Mouse (Mus musculus) lung, embryonic 14.5 days (tissue): ENCODE data around the gene Gm17018. TPM values are rescaled to one million over a fixed set of nuclear protein-coding genes. Genes with fewer than 3 reads are reported as not detected.

Experiments
- ATAC-seq: fragments of 200-750 bp; cut with Nextera tagmentation; 2 replicates; pipeline ENCODE4 v1.8.0; 2017; ENCODE audit warnings: mild to moderate bottlenecking, moderate TSS enrichment, moderate library complexity; ENCODE audit not compliant: insufficient read depth
- DNase-seq: peaks from one replicate; pipeline ENCODE4 v3.0.0-alpha.2; 2015
- H3K27ac ChIP-seq: fragments of 300-500 bp; sonication (generic); 2 replicates; pipeline ENCODE4 v1.5.1; 2014; ENCODE audit warnings: low read depth, mild to moderate bottlenecking, moderate library complexity
- H3K27me3 ChIP-seq: fragments of 300-500 bp; sonication (generic); 2 replicates; pipeline ENCODE4 v1.6.1; 2014; ENCODE audit warnings: low read length, control low read depth; ENCODE audit not compliant: insufficient read depth
- H3K36me3 ChIP-seq: fragments of 300-500 bp; sonication (generic); 2 replicates; pipeline ENCODE4 v1.6.1; 2014; ENCODE audit warnings: control low read depth; ENCODE audit not compliant: insufficient read depth
- H3K4me1 ChIP-seq: fragments of 300-500 bp; sonication (generic); 2 replicates; pipeline ENCODE4 v1.6.1; 2014; ENCODE audit warnings: antibody characterized with exemption, control low read depth; ENCODE audit not compliant: insufficient read depth
- H3K4me2 ChIP-seq: fragments of 300-500 bp; sonication (generic); 2 replicates; pipeline ENCODE4 v1.6.1; 2014; ENCODE audit warnings: mild to moderate bottlenecking
- H3K4me3 ChIP-seq: fragments of 300-500 bp; sonication (generic); 2 replicates; pipeline ENCODE4 v1.5.1; 2014; ENCODE audit warnings: low read depth, low read length
- H3K9ac ChIP-seq: fragments of 300-500 bp; sonication (generic); 2 replicates; pipeline ENCODE4 v1.6.1; 2014
- H3K9me3 ChIP-seq: fragments of 300-500 bp; sonication (generic); 2 replicates; pipeline ENCODE4 v1.6.1; 2016; ENCODE audit warnings: low read depth, low read length, control low read depth
- CTCF ChIP-seq: IDR thresholded peaks from 2 replicates; pipeline ENCODE4 v1.5.1; 2016; ENCODE audit warnings: antibody characterized with exemption, low read depth
- WGBS: fragments of 180-500 bp; shearing (Covaris S2); extraction: QIAGEN DNeasy Blood & Tissue Kit; methylation state at CpG from one replicate; pipeline ENCODE4 v1.1.7; 2014; 5-methylcytosine and 5-hydroxymethylcytosine counted together
- polyA plus RNA-seq: library from polyadenylated mRNA; unstranded; fragments of >200 nt; fragmentation: Nextera tagmentation; extraction: Ambion mirVana; gene quantifications from 2 replicates; pipeline ENCODE4 v1.2.1, GENCODE M21; 2014

Gene Gm17018
- polyA plus RNA-seq, 1 experiment from 2014 or later = 48.0 TPM

GRCm38 (mm10) chr19:45597106-45597505, 36.7 kb downstream of the Gm17018 start:
- H3K27me3 ChIP-seq = no peaks in the 10 kb centered on the region
- no peaks in the 10 kb centered on the region for H3K4me1 ChIP-seq
- no peak overlapping the region for H3K27ac ChIP-seq
- H3K36me3 ChIP-seq = no peaks in the 10 kb centered on the region
- no peak for TF ChIP-seq CTCF
- 84% methylated on average over 4 of the region's 4 CpGs for WGBS
- no peaks in the 10 kb centered on the region for H3K9me3 ChIP-seq
- H3K4me3 ChIP-seq = no peak overlapping the region
- DNase-seq (no peak), ATAC-seq (no peak)
- H3K9ac ChIP-seq = no peak overlapping the region
- H3K4me2 ChIP-seq = no peak overlapping the region

DNA sequence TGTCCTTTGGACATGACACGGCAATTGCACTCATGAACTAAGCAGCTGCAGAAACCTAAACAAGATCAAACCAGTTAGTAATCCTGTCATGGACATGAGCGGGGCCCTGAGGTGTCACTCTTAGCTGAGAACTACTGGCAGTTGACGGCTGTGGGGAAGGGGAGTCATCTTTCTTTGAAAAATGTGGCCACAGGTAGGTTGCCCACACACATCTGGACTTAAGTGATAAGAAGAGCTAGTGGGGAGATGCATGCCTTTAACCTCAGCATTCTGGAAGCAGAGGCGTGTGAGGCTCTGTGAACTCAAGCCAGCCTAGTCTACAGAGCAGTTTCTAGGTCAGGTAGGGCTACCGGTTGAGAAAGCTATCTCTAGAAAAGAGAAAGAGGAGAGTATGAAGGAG, 42.2 kb downstream of the Gm17018 start:
- Histone ChIP-seq H3K9ac (no peak overlapping the region), H3K27me3 (no peaks in the 10 kb centered on the region), H3K4me1 (no peaks in the 10 kb centered on the region), H3K27ac (no peak overlapping the region), H3K36me3 (no peaks in the 10 kb centered on the region), H3K4me2 (no peak overlapping the region), H3K9me3 (no peaks in the 10 kb centered on the region), H3K4me3 (no peak overlapping the region)
- ATAC-seq (no peak), DNase-seq (no peak)
- 57% methylated on average over 5 of the region's 5 CpGs for WGBS
- no peak for TF ChIP-seq CTCF

GRCm38 (mm10) chr19:45606701-45607100, 46.3 kb downstream of the Gm17018 start:
- H3K9ac ChIP-seq = no peak overlapping the region
- H3K27me3 ChIP-seq = no peaks in the 10 kb centered on the region
- H3K27ac ChIP-seq = no peak overlapping the region
- H3K36me3 ChIP-seq = no peaks in the 10 kb centered on the region
- TF ChIP-seq CTCF = no peak
- H3K4me3 ChIP-seq = no peak overlapping the region
- WGBS = 87% methylated on average over 4 of the region's 4 CpGs
- ATAC-seq (no peak), DNase-seq (no peak)
- no peaks in the 10 kb centered on the region for H3K4me1 ChIP-seq
- no peak overlapping the region for H3K4me2 ChIP-seq
- H3K9me3 ChIP-seq = no peaks in the 10 kb centered on the region

DNA sequence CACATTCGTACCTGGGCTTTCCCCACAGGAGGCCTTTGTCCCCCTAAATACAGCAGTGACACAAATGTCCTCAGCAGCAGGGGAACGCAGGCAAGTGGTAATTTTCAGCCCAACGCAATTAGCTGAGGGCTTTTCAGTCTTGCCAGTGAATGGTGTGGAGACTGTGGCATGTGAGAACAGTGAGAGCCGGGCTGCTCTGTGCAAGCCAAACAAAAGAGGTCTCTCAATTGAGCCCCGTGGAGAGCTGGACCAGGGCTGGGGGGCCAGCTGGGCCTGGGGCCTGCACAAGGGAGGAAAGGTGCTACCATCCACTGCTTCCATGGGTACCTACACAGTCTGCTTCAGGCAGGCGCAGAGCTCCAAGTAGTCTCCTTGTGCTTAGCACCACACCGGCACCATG, 47.1 kb downstream of the Gm17018 start:
- DNase-seq (no peak), ATAC-seq (no peak)
- H3K27me3 ChIP-seq = no peaks in the 10 kb centered on the region
- H3K36me3 ChIP-seq = no peaks in the 10 kb centered on the region
- no peak overlapping the region for H3K27ac ChIP-seq
- no peaks in the 10 kb centered on the region for H3K9me3 ChIP-seq
- H3K4me1 ChIP-seq = no peaks in the 10 kb centered on the region
- no peak overlapping the region for H3K9ac ChIP-seq
- 44% methylated on average over 7 of the region's 7 CpGs for WGBS
- TF ChIP-seq CTCF = no peak
- H3K4me3 ChIP-seq = no peak overlapping the region
- H3K4me2 ChIP-seq = no peak overlapping the region

- H3K27ac ChIP-seq = no peak overlapping the region
- ATAC-seq (no peak), DNase-seq (no peak)
- no peaks in the 10 kb centered on the region for H3K36me3 ChIP-seq
- no peaks in the 10 kb centered on the region for H3K27me3 ChIP-seq
- no peaks in the 10 kb centered on the region for H3K4me1 ChIP-seq
- no peak overlapping the region for H3K4me3 ChIP-seq
- H3K9ac ChIP-seq = no peak overlapping the region
- no peak overlapping the region for H3K4me2 ChIP-seq
- H3K9me3 ChIP-seq = no peaks in the 10 kb centered on the region
- no peak for TF ChIP-seq CTCF
- 83% methylated on average over 13 of the region's 13 CpGs for WGBS
These were observed 48.4 kb downstream of the Gm17018 start for GRCm38 (mm10) chr19:45608648-45609339.

GRCm38 (mm10) chr19:45610823-45611222, 50.4 kb downstream of the Gm17018 start:
- Histone ChIP-seq H3K27ac (no peak overlapping the region), H3K9ac (no peak overlapping the region), H3K4me1 (no peaks in the 10 kb centered on the region), H3K4me3 (no peak overlapping the region), H3K9me3 (no peaks in the 10 kb centered on the region), H3K27me3 (no peaks in the 10 kb centered on the region), H3K36me3 (no peaks in the 10 kb centered on the region), H3K4me2 (no peak overlapping the region)
- ATAC-seq = no peak
- 76% methylated on average over 5 of the region's 5 CpGs for WGBS
- no peak for DNase-seq
- no peak for TF ChIP-seq CTCF

DNA sequence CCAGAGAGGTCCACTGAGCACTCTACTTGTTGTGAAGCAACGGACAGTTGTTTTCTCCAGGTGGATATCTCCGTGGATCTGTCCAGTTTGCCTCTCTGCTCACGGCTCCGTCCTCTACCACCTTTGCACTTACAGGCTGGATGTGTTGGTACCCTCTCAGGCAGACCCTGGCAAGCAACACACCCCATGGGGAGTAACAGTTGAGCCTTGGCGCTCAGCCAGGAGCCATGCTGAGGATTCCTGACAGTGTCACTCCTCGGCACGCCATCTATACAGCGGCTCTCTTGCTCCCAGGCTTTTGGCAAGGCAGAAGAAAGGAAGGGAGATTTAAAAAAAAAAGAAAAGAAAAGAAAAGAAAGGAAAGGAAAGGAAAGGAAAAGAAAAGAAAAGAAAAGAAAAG, 54.0 kb downstream of the Gm17018 start:
- H3K9ac ChIP-seq = no peak overlapping the region
- H3K27ac ChIP-seq = no peak overlapping the region
- DNase-seq (peak; percentile 57), ATAC-seq (no peak)
- no peak overlapping the region for H3K4me2 ChIP-seq
- H3K4me3 ChIP-seq = no peak overlapping the region
- no peaks in the 10 kb centered on the region for H3K36me3 ChIP-seq
- WGBS = 59% methylated on average over 8 of the region's 8 CpGs
- TF ChIP-seq CTCF = no peak
- no peaks in the 10 kb centered on the region for H3K27me3 ChIP-seq
- no peaks in the 10 kb centered on the region for H3K9me3 ChIP-seq
- H3K4me1 ChIP-seq = peaks cover 3% of the 10 kb centered on the region; the same call in 1 of the 2 replicates

DNA sequence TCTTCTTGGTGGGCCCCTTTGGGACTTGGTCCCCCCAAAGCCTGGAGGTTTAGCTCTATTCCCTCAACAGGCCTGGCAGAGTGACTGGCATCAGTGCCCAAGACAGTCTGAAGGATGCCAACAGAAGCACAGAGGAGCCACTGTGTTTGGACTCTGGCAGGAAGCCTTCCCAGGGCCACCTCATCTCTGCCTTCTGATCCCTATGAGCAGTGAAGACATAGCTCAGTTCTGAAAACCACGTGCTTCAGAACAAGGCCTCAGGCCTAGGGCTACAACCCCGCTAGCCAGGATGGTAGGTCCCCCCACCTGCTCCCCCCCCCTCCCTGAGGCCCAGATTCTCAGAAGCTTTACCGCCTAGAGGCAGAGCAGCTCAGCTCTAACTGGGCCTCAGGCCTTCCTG, 54.5 kb downstream of the Gm17018 start:
- no peaks in the 10 kb centered on the region for H3K9me3 ChIP-seq
- H3K9ac ChIP-seq = no peak overlapping the region
- no peak overlapping the region for H3K4me3 ChIP-seq
- WGBS = 65% methylated on average over 3 of the region's 3 CpGs
- DNase-seq (no peak), ATAC-seq (no peak)
- H3K4me2 ChIP-seq = no peak overlapping the region
- H3K36me3 ChIP-seq = no peaks in the 10 kb centered on the region
- TF ChIP-seq CTCF = no peak
- H3K27me3 ChIP-seq = no peaks in the 10 kb centered on the region
- H3K4me1 ChIP-seq = peaks cover 3% of the 10 kb centered on the region; the same call in 1 of the 2 replicates
- no peak overlapping the region; the same call in 1 of the 2 replicates for H3K27ac ChIP-seq
